Mouse (Mus musculus) spleen, adult 2 months (tissue): ENCODE results near the gene Chpf.

Source experiments
- CTCF ChIP-seq: fragments of 200-500 bp; IDR thresholded peaks from 2 replicates; pipeline ENCODE4 v1.5.1; 2011; ENCODE audit warnings: mild to moderate bottlenecking, inconsistent platforms; ENCODE audit not compliant: insufficient read depth, insufficient read length, insufficient replicate concordance; ENCODE audit errors: extremely low read depth
- POLR2A ChIP-seq: fragments of 200-500 bp; IDR thresholded peaks from 2 replicates; pipeline ENCODE4 v1.6.1; 2011; ENCODE audit warnings: low read depth, low read length, inconsistent platforms

GRCm38 (mm10) chr1:75476441-75476840 is 2.7 kb downstream of the Chpf start:
- TF ChIP-seq CTCF (no peak), POLR2A (no peak)
